Mouse (Mus musculus): Measurements from ENCODE around the gene Lrrc3.

GRCm38 (mm10) chr10:77886007-77886747, 16.2 kb downstream of the Lrrc3 start:
- no peak for TF ChIP-seq CTCF (IDR thresholded peaks at IDR 0.05; ENCODE audit: borderline replicate concordance, control insufficient read depth, extremely low read depth, insufficient read depth, low read length, poor library complexity)
- no peak for TF ChIP-seq POLR2A (IDR thresholded peaks at IDR 0.05; ENCODE audit: control insufficient read depth, extremely low read depth, insufficient read depth, low read length, poor library complexity)

All from thymus, adult 2 months (tissue).